ENCODE assay signal across 37 mouse cellular contexts in genomic region chr4:141882858-141883257, GRCm38 (mm10). TPM values are rescaled to one million over a fixed set of nuclear protein-coding genes. Genes with fewer than 3 reads are reported as not detected.
DNase-seq lines count a peak whose midpoint lies in the region; ATAC-seq and TF ChIP-seq lines count a peak whose summit lies in the region.
"Had no signal": no experiment of that assay in that cellular context is flagged by ENCODE, and none has a peak within 500 bp of the region (broad histone marks: within the 10 kb centered on the region; RNA-seq: fewer than 3 reads in every experiment).

No protein-coding gene starts in this region.

- H3K4me2 ChIP-seq in heart, embryonic 12.5 days, result peak overlapping the region; percentile 24
- H3K4me2 ChIP-seq in heart, postnatal 0 days (ENCODE audit: low read depth, low read length), result peak overlapping the region; percentile 3; the same call in 1 of the 2 replicates
- H3K4me2 ChIP-seq: forebrain, embryonic 13.5 days; limb, embryonic 12.5 days; liver, embryonic 15.5 days; lung, embryonic 14.5 days; midbrain, embryonic 15.5 days had no signal

- WGBS in heart, embryonic 12.5 days, result 40% methylated on average over 7 of the region's 7 CpGs
- 44% methylated on average over 7 of the region's 7 CpGs for WGBS in heart, postnatal 0 days

- TF ChIP-seq EP300 in heart, postnatal 0 days (IDR thresholded peaks at IDR 0.05; ENCODE audit: low read depth), result no peak

- H3K9ac ChIP-seq in heart, embryonic 12.5 days, result no peak overlapping the region
- no peak overlapping the region for H3K9ac ChIP-seq in heart, postnatal 0 days (replicated peaks; ENCODE audit: low read depth, low read length)
- H3K9ac ChIP-seq: forebrain, embryonic 13.5 days; limb, embryonic 12.5 days; liver, embryonic 15.5 days; lung, embryonic 14.5 days; midbrain, embryonic 15.5 days had no signal

- peak; percentile 35 for ATAC-seq in frontal cortex, adult (ENCODE audit: low TSS enrichment)
- 0 out of 2 replicates have a peak, but pooled peaks have one; percentile 1 for ATAC-seq in heart, embryonic 12.5 days (ENCODE audit: insufficient number of reproducible peaks, low FRiP score)
- no peak; the same call in 1 of the 2 replicates for ATAC-seq in heart, postnatal 0 days (ENCODE audit: insufficient read depth, low read depth)
- ATAC-seq in megakaryocyte, adult 5-6 weeks (ENCODE audit: poor library complexity, severe bottlenecking), result no peak
- ATAC-seq: forebrain, embryonic 13.5 days; hindbrain, embryonic 16.5 days; midbrain, embryonic 15.5 days had no signal

- no peak overlapping the region for H3K4me3 ChIP-seq in heart, embryonic 12.5 days
- H3K4me3 ChIP-seq in heart, postnatal 0 days (ENCODE audit: low read depth, low read length), result no peak overlapping the region
- H3K4me3 ChIP-seq: forebrain, embryonic 13.5 days; limb, embryonic 12.5 days; liver, embryonic 15.5 days; midbrain, embryonic 10.5 days; midbrain, embryonic 15.5 days had no signal

- H3K27ac ChIP-seq in heart, embryonic 12.5 days (ENCODE audit: poor library complexity, severe bottlenecking), result peak overlapping the region; percentile 72
- H3K27ac ChIP-seq in heart, postnatal 0 days (ENCODE audit: low read depth), result peak overlapping the region; percentile 56
- H3K27ac ChIP-seq: forebrain, embryonic 13.5 days; limb, embryonic 12.5 days; liver, embryonic 15.5 days; midbrain, embryonic 10.5 days; midbrain, embryonic 15.5 days had no signal

- H3K9me3 ChIP-seq in heart, embryonic 12.5 days (replicated peaks), result no peaks in the 10 kb centered on the region
- H3K9me3 ChIP-seq in heart, postnatal 0 days (replicated peaks; ENCODE audit: control insufficient read depth, low read length), result no peaks in the 10 kb centered on the region
- H3K9me3 ChIP-seq: forebrain, embryonic 13.5 days; G1E; limb, embryonic 12.5 days; liver, embryonic 15.5 days; midbrain, embryonic 10.5 days; midbrain, embryonic 15.5 days had no signal

- H3K27me3 ChIP-seq in heart, embryonic 12.5 days (replicated peaks), result no peaks in the 10 kb centered on the region
- H3K27me3 ChIP-seq in heart, postnatal 0 days (ENCODE audit: control insufficient read depth, insufficient read depth, low read length), result no peaks in the 10 kb centered on the region
- H3K27me3 ChIP-seq: forebrain, embryonic 13.5 days; midbrain, embryonic 15.5 days had no signal

- TF ChIP-seq CTCF in heart, postnatal 0 days (IDR thresholded peaks at IDR 0.05; ENCODE audit: low read depth), result no peak

- no peak for DNase-seq in frontal cortex, postnatal 25 days (ENCODE audit: low spot score in 2 of 2)
- no peak for DNase-seq in heart, adult 9 months (ENCODE audit: low spot score in 2 of 2)
- no peak for DNase-seq in heart, postnatal 0 days (ENCODE audit: low spot score)
- no peak for DNase-seq in heart, postnatal 4 days
- DNase-seq in brain, adult 2 months (ENCODE audit: low read depth, low spot score), result peak; percentile 80
- DNase-seq: adrenal gland, postnatal 25 days; cerebellum, adult 11 months; cerebellum, adult 9-10 months; cerebellum, postnatal 36 days; kidney, adult 8-10 months; kidney, postnatal 10 days; layer of hippocampus, adult 9-11 months; lung, embryonic 14.5 days; lung, postnatal 14 days; right cerebral cortex, postnatal 25 days; spleen, adult 18-20 months; thymus, postnatal 14 days had no signal

- H3K4me1 ChIP-seq in heart, embryonic 12.5 days (replicated peaks), result peaks cover 75% of the 10 kb centered on the region
- H3K4me1 ChIP-seq in heart, postnatal 0 days (ENCODE audit: control insufficient read depth, insufficient read depth), result peaks cover 32% of the 10 kb centered on the region
- H3K4me1 ChIP-seq: forebrain, embryonic 13.5 days; midbrain, embryonic 15.5 days had no signal

- H3K36me3 ChIP-seq in heart, embryonic 12.5 days, result no peaks in the 10 kb centered on the region
- H3K36me3 ChIP-seq in heart, postnatal 0 days (replicated peaks; ENCODE audit: control insufficient read depth, insufficient read depth, low read length), result no peaks in the 10 kb centered on the region
- H3K36me3 ChIP-seq: G1E; limb, embryonic 12.5 days; liver, embryonic 15.5 days; midbrain, embryonic 10.5 days; midbrain, embryonic 15.5 days had no signal

RNA-seq across cellular contexts. Expression of gene Efhd2, which starts 8.1 kb away (rescaled TPM):
- 119 and 121 TPM in 2 replicates for polyA plus RNA-seq in heart, embryonic 12.5 days (2016; fragmentation: Nextera tagmentation; extraction: Ambion mirVana)
- total RNA-seq in heart, postnatal 0 days (2014; rRNA removed; ENCODE audit: low replicate concordance), result 42.7 and 42.9 TPM in 2 replicates
- 54.5 and 56.9 TPM in 2 replicates for polyA plus RNA-seq in heart, postnatal 0 days (2015; fragmentation: Nextera tagmentation; extraction: Ambion mirVana)
- 10 to 100 TPM; 46.5 to 50.5 TPM for total RNA-seq in heart, postnatal 4 days (2021)
- total RNA-seq in megakaryocyte, adult 5-6 weeks (2015), result 77.1 and 79.0 TPM in 2 replicates
- 79.7 and 97.2 TPM in 2 replicates for total RNA-seq in megakaryocyte, adult 5-6 weeks (2017)

RNA-seq across cellular contexts. Expression of gene Ctrc, which starts 36.7 kb away (rescaled TPM):
- polyA plus RNA-seq in heart, embryonic 12.5 days (2016; fragmentation: Nextera tagmentation; extraction: Ambion mirVana), result not detected in 2 replicates
- not detected in 2 replicates for total RNA-seq in heart, postnatal 0 days (2014; rRNA removed; ENCODE audit: low replicate concordance)
- not detected in 2 replicates for polyA plus RNA-seq in heart, postnatal 0 days (2015; fragmentation: Nextera tagmentation; extraction: Ambion mirVana)
- not detected for total RNA-seq in heart, postnatal 4 days (2021)
- not detected in 2 replicates for total RNA-seq in megakaryocyte, adult 5-6 weeks (2015)
- total RNA-seq in megakaryocyte, adult 5-6 weeks (2017), result not detected in 2 replicates
- total RNA-seq: adrenal gland, postnatal 25 days; G1E; gastrocnemius, adult 18-20 months; gastrocnemius, postnatal 4 days; left cerebral cortex, postnatal 25 days; neutrophil, adult 5-6 weeks had no signal
- polyA plus RNA-seq: embryonic facial prominence, embryonic 11.5 days; forebrain, embryonic 13.5 days; G1E; hindbrain, embryonic 11.5 days; hindbrain, embryonic 16.5 days; intestine, embryonic 14.5 days; limb, embryonic 12.5 days; liver, adult 2 months; liver, embryonic 15.5 days; lung, embryonic 14.5 days; midbrain, embryonic 10.5 days; midbrain, embryonic 15.5 days; neural tube, embryonic 11.5 days; urinary bladder, adult 2 months had no signal

RNA-seq across cellular contexts. Expression of gene Cela2a, which starts 56.9 kb away (rescaled TPM):
- polyA plus RNA-seq in heart, embryonic 12.5 days (2016; fragmentation: Nextera tagmentation; extraction: Ambion mirVana), result not detected in 2 replicates
- total RNA-seq in heart, postnatal 0 days (2014; rRNA removed; ENCODE audit: low replicate concordance), result 2.1 TPM in 1 of 2 replicates, not detected in the other
- 0.20 and 0.21 TPM in 2 replicates for polyA plus RNA-seq in heart, postnatal 0 days (2015; fragmentation: Nextera tagmentation; extraction: Ambion mirVana)
- not detected for total RNA-seq in heart, postnatal 4 days (2021)
- not detected in 2 replicates for total RNA-seq in megakaryocyte, adult 5-6 weeks (2015)
- not detected in 2 replicates for total RNA-seq in megakaryocyte, adult 5-6 weeks (2017)
- total RNA-seq: G1E; gastrocnemius, postnatal 4 days; left cerebral cortex, postnatal 25 days; neutrophil, adult 5-6 weeks had no signal
- polyA plus RNA-seq: embryonic facial prominence, embryonic 11.5 days; G1E; hindbrain, embryonic 11.5 days; hindbrain, embryonic 16.5 days; limb, embryonic 12.5 days; lung, embryonic 14.5 days; midbrain, embryonic 10.5 days; neural tube, embryonic 11.5 days had no signal

Comparison
In these comparisons a context has a peak if more than half of its experiments do, and no peak if none do; other contexts are left out.
1. ATAC-seq: peak in frontal cortex, adult (single experiment) and heart, embryonic 12.5 days (single experiment); none in heart, postnatal 0 days (single experiment) and megakaryocyte, adult 5-6 weeks (single experiment).